Mouse (Mus musculus): ENCODE data around the gene Zfp143. TPM values are rescaled to one million over a fixed set of nuclear protein-coding genes. Genes with fewer than 3 reads are reported as not detected.
A peak's percentile ranks its signal among the peaks of the same experiment; 100 is the strongest.
"Not testable (repeated sequence)": the region's sequence is repeated elsewhere in the genome, so short reads cannot be mapped to it uniquely, and the experiment has no call there.

Gene Zfp143
- polyA plus RNA-seq, 1 experiment = 42.7 TPM

DNA sequence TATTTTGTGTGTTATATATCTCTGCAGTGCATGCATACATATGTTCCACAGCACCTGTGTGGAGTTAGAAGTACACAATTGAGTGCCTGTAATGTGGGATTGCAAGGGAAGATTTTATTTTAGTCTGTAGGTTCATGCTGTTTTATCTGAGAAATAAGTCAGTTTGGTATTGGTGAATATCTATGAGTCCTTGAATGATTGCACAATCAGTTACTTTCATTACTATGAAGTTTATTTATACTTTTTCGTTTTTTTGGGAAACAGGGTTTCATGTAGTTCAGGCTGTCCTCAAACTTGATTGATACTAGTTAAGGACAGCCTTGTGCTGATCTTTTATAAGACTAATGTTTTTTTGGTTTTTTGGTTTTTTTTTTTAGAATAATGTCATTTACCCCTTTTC is 37.5 kb upstream of the Zfp143 start:
- Histone ChIP-seq H3K27me3 (ENCODE audit: control insufficient read depth, insufficient read depth, low read length, poor library complexity, severe bottlenecking) (no peaks in the 10 kb centered on the region), H3K27ac (ENCODE audit: insufficient read depth, low read length) (no peak overlapping the region), H3K9ac (ENCODE audit: low read depth, poor library complexity, severe bottlenecking) (0 out of 2 replicates have a peak overlapping the region, but pooled peaks have one; percentile 68), H3K36me3 (ENCODE audit: control insufficient read depth, insufficient read depth, low read length, poor library complexity, severe bottlenecking) (peaks cover 52% of the 10 kb centered on the region), H3K4me3 (ENCODE audit: low read depth, low read length) (no peak overlapping the region), H3K9me3 (replicated peaks; ENCODE audit: control insufficient read depth, insufficient read depth, low read length, poor library complexity, severe bottlenecking) (no peaks in the 10 kb centered on the region), H3K4me1 (ENCODE audit: control insufficient read depth, insufficient read depth, low read length) (no peaks in the 10 kb centered on the region)
- no peak for TF ChIP-seq CTCF (IDR thresholded peaks at IDR 0.05; ENCODE audit: low read depth, low read length)
- TF ChIP-seq POLR2A (IDR thresholded peaks at IDR 0.05; ENCODE audit: insufficient read depth, low read length) = no peak
- no peak for TF ChIP-seq EP300 (IDR thresholded peaks at IDR 0.05; ENCODE audit: insufficient read depth, low read depth, low read length)

DNA sequence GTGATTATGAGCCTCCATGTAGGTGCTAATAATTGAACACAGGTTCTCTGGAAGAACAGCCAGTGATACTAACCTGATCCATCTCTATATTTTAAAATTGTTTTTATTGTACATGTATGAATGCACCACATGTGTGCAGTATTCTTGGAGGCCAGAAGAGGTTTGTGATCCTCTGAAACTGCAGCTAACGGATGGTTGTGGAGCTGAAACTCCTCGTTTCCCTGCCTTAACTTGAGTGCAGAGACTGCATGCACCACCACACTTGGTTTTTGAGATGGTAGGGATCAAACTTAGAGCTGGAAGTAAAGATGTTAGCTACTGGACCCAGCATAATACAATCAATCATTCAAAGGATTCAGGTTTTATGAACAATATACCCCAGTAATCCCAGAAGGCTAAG is 34.4 kb upstream of the Zfp143 start:
- H3K27me3 ChIP-seq (ENCODE audit: control insufficient read depth, insufficient read depth, low read length, poor library complexity, severe bottlenecking) = no peaks in the 10 kb centered on the region
- H3K4me3 ChIP-seq (ENCODE audit: low read depth, low read length) = no peak overlapping the region
- H3K4me1 ChIP-seq (ENCODE audit: control insufficient read depth, insufficient read depth, low read length) = no peaks in the 10 kb centered on the region
- no peak for TF ChIP-seq POLR2A (IDR thresholded peaks at IDR 0.05; ENCODE audit: insufficient read depth, low read length)
- TF ChIP-seq EP300 (IDR thresholded peaks at IDR 0.05; ENCODE audit: insufficient read depth, low read depth, low read length) = no peak
- TF ChIP-seq CTCF (IDR thresholded peaks at IDR 0.05; ENCODE audit: low read depth, low read length) = no peak
- peaks cover 67% of the 10 kb centered on the region for H3K36me3 ChIP-seq (ENCODE audit: control insufficient read depth, insufficient read depth, low read length, poor library complexity, severe bottlenecking)
- H3K9ac ChIP-seq (ENCODE audit: low read depth, poor library complexity, severe bottlenecking) = no peak overlapping the region
- no peaks in the 10 kb centered on the region for H3K9me3 ChIP-seq (replicated peaks; ENCODE audit: control insufficient read depth, insufficient read depth, low read length, poor library complexity, severe bottlenecking)
- H3K27ac ChIP-seq (ENCODE audit: insufficient read depth, low read length) = no peak overlapping the region

GRCm38 (mm10) chr7:110028826-110029225 is 32.2 kb upstream of the Zfp143 start:
- H3K27me3 ChIP-seq (ENCODE audit: control insufficient read depth, insufficient read depth, low read length, poor library complexity, severe bottlenecking) = no peaks in the 10 kb centered on the region
- no peak overlapping the region for H3K9ac ChIP-seq (ENCODE audit: low read depth, poor library complexity, severe bottlenecking)
- H3K36me3 ChIP-seq (ENCODE audit: control insufficient read depth, insufficient read depth, low read length, poor library complexity, severe bottlenecking) = peaks cover 81% of the 10 kb centered on the region
- H3K4me3 ChIP-seq (ENCODE audit: low read depth, low read length) = no peak overlapping the region
- TF ChIP-seq EP300 (IDR thresholded peaks at IDR 0.05; ENCODE audit: insufficient read depth, low read depth, low read length) (no peak), CTCF (IDR thresholded peaks at IDR 0.05; ENCODE audit: low read depth, low read length) (no peak), POLR2A (IDR thresholded peaks at IDR 0.05; ENCODE audit: insufficient read depth, low read length) (no peak)
- H3K27ac ChIP-seq (ENCODE audit: insufficient read depth, low read length) = no peak overlapping the region
- H3K4me1 ChIP-seq (ENCODE audit: control insufficient read depth, insufficient read depth, low read length) = no peaks in the 10 kb centered on the region
- H3K9me3 ChIP-seq (replicated peaks; ENCODE audit: control insufficient read depth, insufficient read depth, low read length, poor library complexity, severe bottlenecking) = no peaks in the 10 kb centered on the region

DNA sequence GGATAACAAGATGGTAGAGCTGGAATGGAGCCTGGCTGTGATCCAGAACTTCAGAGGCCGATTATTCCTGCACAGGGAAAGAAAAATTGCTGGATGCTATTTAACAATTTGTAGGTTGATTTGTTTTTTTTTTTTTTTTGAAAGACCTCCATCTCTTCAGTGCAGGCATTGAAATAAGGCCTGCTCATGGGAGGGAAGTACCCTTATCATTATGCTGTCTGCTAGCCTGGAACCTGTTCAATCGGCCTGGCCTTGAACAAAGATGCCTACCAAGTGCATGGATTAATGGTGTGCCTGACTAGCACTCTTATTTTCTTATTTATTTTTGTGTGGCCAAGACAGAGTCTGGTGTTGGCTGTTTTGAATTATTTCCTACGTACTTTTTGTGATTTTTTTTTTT is 30.7 kb upstream of the Zfp143 start:
- 0 out of 2 replicates have a peak overlapping the region, but pooled peaks have one; percentile 1 for H3K27ac ChIP-seq (ENCODE audit: insufficient read depth, low read length)
- H3K27me3 ChIP-seq (ENCODE audit: control insufficient read depth, insufficient read depth, low read length, poor library complexity, severe bottlenecking) = no peaks in the 10 kb centered on the region
- no peak for TF ChIP-seq EP300 (IDR thresholded peaks at IDR 0.05; ENCODE audit: insufficient read depth, low read depth, low read length)
- no peak for TF ChIP-seq CTCF (IDR thresholded peaks at IDR 0.05; ENCODE audit: low read depth, low read length)
- TF ChIP-seq POLR2A (IDR thresholded peaks at IDR 0.05; ENCODE audit: insufficient read depth, low read length) = no peak
- no peaks in the 10 kb centered on the region for H3K4me1 ChIP-seq (ENCODE audit: control insufficient read depth, insufficient read depth, low read length)
- no peak overlapping the region for H3K9ac ChIP-seq (ENCODE audit: low read depth, poor library complexity, severe bottlenecking)
- H3K9me3 ChIP-seq (replicated peaks; ENCODE audit: control insufficient read depth, insufficient read depth, low read length, poor library complexity, severe bottlenecking) = no peaks in the 10 kb centered on the region
- no peak overlapping the region for H3K4me3 ChIP-seq (ENCODE audit: low read depth, low read length)
- peaks cover 85% of the 10 kb centered on the region for H3K36me3 ChIP-seq (ENCODE audit: control insufficient read depth, insufficient read depth, low read length, poor library complexity, severe bottlenecking)

DNA sequence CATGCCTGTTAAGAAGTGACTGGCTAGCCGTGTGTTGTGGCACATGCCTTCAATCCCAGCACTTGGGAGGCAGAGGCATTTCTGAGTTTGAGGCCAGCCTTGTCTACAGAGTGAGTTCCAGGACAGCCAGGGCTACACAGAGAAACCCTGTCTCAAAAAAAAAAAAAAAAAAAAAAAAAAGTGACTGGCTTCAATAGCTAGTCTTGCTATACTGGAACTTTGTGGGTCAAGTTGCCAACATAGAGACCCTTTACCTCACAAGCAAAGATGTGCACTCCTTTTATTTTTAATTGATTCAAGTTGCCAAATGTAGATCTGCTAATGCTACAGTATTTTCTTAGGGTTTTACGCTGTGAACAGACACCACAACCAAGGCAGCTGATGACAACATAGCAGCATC is 3.3 kb upstream of the Zfp143 start:
- H3K4me1 ChIP-seq (ENCODE audit: control insufficient read depth, insufficient read depth, low read length); H3K9me3 ChIP-seq (replicated peaks; ENCODE audit: control insufficient read depth, insufficient read depth, low read length, poor library complexity, severe bottlenecking); H3K4me3 ChIP-seq (ENCODE audit: low read depth, low read length); H3K27ac ChIP-seq (ENCODE audit: insufficient read depth, low read length); H3K9ac ChIP-seq (ENCODE audit: low read depth, poor library complexity, severe bottlenecking); H3K27me3 ChIP-seq (ENCODE audit: control insufficient read depth, insufficient read depth, low read length, poor library complexity, severe bottlenecking): not testable (repeated sequence)
- H3K36me3 ChIP-seq (ENCODE audit: control insufficient read depth, insufficient read depth, low read length, poor library complexity, severe bottlenecking) = peaks cover 41% of the 10 kb centered on the region

DNA sequence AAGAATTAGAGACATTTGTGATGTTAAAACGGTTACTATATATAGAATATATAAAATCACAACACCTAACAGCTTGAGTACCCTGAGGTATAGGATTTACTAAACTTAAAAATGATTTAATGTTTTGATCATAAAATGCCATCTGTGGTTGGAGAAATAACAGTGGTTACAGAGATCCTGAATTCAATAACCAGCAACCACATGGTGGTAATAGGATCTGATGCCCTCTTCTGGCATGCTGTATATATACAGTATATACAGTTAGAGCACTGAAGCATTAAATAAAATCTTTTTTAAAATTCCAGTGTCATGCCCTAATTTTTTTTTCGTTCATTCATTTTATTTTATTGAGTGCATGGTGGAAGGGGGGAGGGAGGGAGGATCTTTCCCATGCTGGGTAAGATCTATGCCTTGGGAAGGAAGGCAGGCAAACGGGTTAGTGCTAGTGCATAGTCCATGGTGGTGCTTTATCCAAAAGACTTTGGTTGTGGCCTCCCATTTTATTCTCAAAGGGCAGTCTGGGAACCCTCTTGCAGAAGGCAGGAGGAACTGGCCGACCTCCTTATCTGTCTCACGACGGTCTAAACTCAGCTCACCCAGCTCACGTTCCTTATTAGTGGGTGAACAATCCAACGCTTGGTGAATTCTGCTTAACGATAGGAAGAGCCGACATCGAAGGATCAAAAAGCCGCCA is 1.8 kb upstream of the Zfp143 start:
- Histone ChIP-seq H3K36me3 (ENCODE audit: control insufficient read depth, insufficient read depth, low read length, poor library complexity, severe bottlenecking) (peaks cover 27% of the 10 kb centered on the region), H3K27ac (ENCODE audit: insufficient read depth, low read length) (peak overlapping the region; percentile 66)

More for the DNA sequence above, 1.8 kb upstream of the Zfp143 start:
- H3K4me3 ChIP-seq (ENCODE audit: low read depth, low read length) = no peak overlapping the region
- H3K9me3 ChIP-seq (replicated peaks; ENCODE audit: control insufficient read depth, insufficient read depth, low read length, poor library complexity, severe bottlenecking) = no peaks in the 10 kb centered on the region
- H3K4me1 ChIP-seq (ENCODE audit: control insufficient read depth, insufficient read depth, low read length) = no peaks in the 10 kb centered on the region
- H3K9ac ChIP-seq (ENCODE audit: low read depth, poor library complexity, severe bottlenecking) = peak overlapping the region; percentile 97
- H3K27me3 ChIP-seq (ENCODE audit: control insufficient read depth, insufficient read depth, low read length, poor library complexity, severe bottlenecking) = no peaks in the 10 kb centered on the region
- TF ChIP-seq EP300 (IDR thresholded peaks at IDR 0.05; ENCODE audit: insufficient read depth, low read depth, low read length) (no peak), POLR2A (IDR thresholded peaks at IDR 0.05; ENCODE audit: insufficient read depth, low read length) (no peak), CTCF (IDR thresholded peaks at IDR 0.05; ENCODE audit: low read depth, low read length) (no peak)

Measured in ES-Bruce4 (cell line).